Mouse (Mus musculus): ENCODE measurements at regions not wholly inside any gene's neighbourhood (a gene's known extent, or its start where the extent isn't known, plus 50 kb on each side); places are given as distances from the start of the nearest gene placed in this dataset.
"Not testable (repeated sequence)": the region's sequence is repeated elsewhere in the genome, so short reads cannot be mapped to it uniquely, and the experiment has no call there.

DNA sequence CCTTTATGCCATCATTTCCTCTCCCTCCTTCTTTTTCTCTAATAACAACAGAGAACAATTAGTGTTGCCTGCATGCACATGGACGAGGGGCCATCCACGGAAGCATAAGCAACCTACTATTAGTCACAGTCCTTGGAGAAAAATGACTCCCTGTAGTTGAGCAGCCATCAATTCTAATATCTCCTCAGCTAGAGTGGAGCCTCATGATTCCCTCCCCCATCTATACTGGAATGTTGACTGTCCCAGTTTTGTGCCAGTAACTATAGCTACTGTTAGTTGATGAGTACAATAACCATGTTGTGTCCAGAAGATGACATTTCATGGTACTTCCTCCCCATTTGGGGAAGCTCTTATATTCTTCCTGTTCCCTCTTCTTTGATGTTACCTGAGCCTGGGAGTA, 64.3 kb upstream of the Rtn4 start:
- DNase-seq = no peak
- Histone ChIP-seq H3K9ac (no peak overlapping the region), H3K4me1 (ENCODE audit: insufficient read depth) (peaks cover 4% of the 10 kb centered on the region; the same call in 1 of the 2 replicates), H3K4me3 (ENCODE audit: low read depth, low read length) (no peak overlapping the region), H3K9me3 (ENCODE audit: low read length) (no peaks in the 10 kb centered on the region), H3K27ac (ENCODE audit: low read depth, low read length) (no peak overlapping the region), H3K4me2 (ENCODE audit: low read depth) (no peak overlapping the region), H3K27me3 (ENCODE audit: insufficient read depth, low read length) (no peaks in the 10 kb centered on the region), H3K36me3 (ENCODE audit: insufficient read depth) (no peaks in the 10 kb centered on the region)
- TF ChIP-seq CTCF (IDR thresholded peaks at IDR 0.05; ENCODE audit: low read depth) = no peak
- WGBS = 69% methylated on average over 2 of the region's 2 CpGs
- no peak for ATAC-seq

DNA sequence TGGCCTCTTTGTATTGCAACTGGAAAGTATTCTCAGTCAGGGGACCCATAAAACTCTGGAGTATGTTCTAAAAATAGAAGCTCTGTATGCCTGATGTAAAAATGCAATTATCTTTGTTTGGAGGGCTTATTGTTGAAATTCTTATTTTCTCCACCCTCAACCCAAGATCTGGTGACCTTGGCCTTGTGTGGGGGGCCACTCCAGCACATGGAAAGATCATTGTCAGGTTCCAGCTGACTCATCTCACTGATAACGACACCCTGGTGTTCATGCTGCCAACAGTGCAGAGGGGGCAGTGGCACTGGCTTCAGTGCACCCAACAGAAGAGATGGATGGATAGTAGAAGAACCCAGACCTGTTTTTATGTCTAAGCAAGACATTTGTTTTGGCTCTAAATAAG, 60.3 kb upstream of the Rtn4 start:
- Histone ChIP-seq H3K36me3 (ENCODE audit: insufficient read depth) (no peaks in the 10 kb centered on the region), H3K27ac (ENCODE audit: low read depth, low read length) (no peak overlapping the region), H3K4me1 (ENCODE audit: insufficient read depth) (peaks cover 4% of the 10 kb centered on the region; the same call in 1 of the 2 replicates), H3K4me3 (ENCODE audit: low read depth, low read length) (no peak overlapping the region), H3K9me3 (ENCODE audit: low read length) (no peaks in the 10 kb centered on the region), H3K27me3 (ENCODE audit: insufficient read depth, low read length) (no peaks in the 10 kb centered on the region), H3K9ac (no peak overlapping the region), H3K4me2 (ENCODE audit: low read depth) (no peak overlapping the region)
- DNase-seq (no peak), ATAC-seq (no peak)
- TF ChIP-seq CTCF (IDR thresholded peaks at IDR 0.05; ENCODE audit: low read depth) = no peak
- 70% methylated on average over 1 of the region's 1 CpGs for WGBS

DNA sequence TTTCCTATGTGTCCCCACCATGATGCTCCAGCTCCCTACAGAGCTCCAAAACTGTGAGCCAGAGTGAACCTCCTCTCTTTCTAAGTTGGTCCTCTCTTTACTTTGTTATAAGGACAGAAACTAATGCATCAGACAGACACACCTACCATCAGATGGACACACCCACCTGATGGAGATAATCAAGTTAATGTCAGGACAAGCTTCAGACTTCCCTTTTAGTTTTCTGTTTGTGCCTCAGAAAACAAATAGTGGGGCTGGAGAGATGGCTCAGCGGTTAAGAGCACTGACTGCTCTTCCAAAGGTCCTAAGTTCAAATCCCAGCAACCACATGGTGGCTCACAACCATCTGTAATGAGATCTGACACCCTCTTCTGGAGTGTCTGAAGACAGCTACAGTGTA, 59.5 kb upstream of the Rtn4 start:
- H3K9ac ChIP-seq; H3K4me3 ChIP-seq (ENCODE audit: low read depth, low read length); ATAC-seq; DNase-seq; H3K36me3 ChIP-seq (ENCODE audit: insufficient read depth); H3K9me3 ChIP-seq (ENCODE audit: low read length); H3K27ac ChIP-seq (ENCODE audit: low read depth, low read length); H3K4me1 ChIP-seq (ENCODE audit: insufficient read depth); H3K27me3 ChIP-seq (ENCODE audit: insufficient read depth, low read length); H3K4me2 ChIP-seq (ENCODE audit: low read depth): not testable (repeated sequence)
- 90% methylated on average over 1 of the region's 1 CpGs for WGBS

DNA sequence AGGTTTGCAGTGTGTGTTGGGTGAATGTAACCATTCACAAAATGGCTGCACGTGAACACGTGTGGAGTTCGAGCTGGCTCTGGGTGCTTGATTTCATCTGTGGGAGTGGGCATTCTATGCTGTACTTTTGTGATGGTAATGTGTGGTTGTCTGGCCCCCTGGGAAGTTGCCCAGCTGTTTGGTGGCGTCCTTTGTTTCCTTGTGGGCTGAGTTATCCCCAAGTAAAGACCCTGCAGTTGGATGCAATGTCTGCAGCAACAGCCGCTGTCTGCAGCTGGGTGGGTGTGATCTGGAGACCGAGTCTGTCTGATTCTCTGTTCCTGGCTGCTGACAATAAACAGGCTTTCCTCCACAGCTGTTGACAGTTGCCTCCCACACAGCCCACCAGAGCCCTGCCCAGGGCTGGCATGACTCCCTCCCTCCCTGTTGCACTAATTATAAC, 56.0 kb upstream of the Rtn4 start:
- Histone ChIP-seq H3K36me3 (ENCODE audit: insufficient read depth) (no peaks in the 10 kb centered on the region), H3K27me3 (ENCODE audit: insufficient read depth, low read length) (no peaks in the 10 kb centered on the region), H3K27ac (ENCODE audit: low read depth, low read length) (no peak overlapping the region), H3K4me1 (ENCODE audit: insufficient read depth) (peaks cover 4% of the 10 kb centered on the region; the same call in 1 of the 2 replicates), H3K4me3 (ENCODE audit: low read depth, low read length) (no peak overlapping the region), H3K9me3 (ENCODE audit: low read length) (no peaks in the 10 kb centered on the region), H3K9ac (no peak overlapping the region), H3K4me2 (ENCODE audit: low read depth) (no peak overlapping the region)
- peak; percentile 24 for DNase-seq
- no peak for TF ChIP-seq CTCF (IDR thresholded peaks at IDR 0.05; ENCODE audit: low read depth)
- ATAC-seq = peak; percentile 93
- WGBS = 34% methylated on average over 6 of the region's 6 CpGs

DNA sequence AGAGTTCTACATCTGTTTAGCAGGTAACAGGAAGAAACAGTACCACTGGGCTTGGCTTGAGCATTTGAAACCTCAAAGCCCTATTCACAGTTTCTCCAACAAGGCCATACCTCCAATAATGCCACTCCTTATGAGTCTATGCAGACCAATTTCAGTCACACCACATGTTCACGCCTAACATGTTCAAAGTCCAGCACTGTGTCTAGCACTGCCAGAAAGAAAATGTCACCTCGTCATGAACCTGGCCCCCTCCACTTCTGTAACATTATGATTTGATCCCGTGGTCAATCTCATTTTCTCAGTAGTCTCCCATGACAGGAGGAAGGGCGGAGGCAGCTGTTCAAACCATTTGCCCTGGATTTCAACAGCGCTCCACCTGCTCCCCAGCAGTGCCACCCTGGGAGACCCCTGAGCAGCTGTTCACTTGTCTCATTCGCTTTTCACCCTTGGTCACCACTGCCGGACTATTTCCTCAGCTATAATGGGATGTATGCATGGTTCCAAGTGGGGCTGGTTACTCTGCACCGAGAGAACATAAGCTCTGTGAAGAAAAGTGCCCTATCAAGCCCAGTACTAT, 54.6 kb upstream of the Rtn4 start:
- no peaks in the 10 kb centered on the region for H3K27me3 ChIP-seq (ENCODE audit: insufficient read depth, low read length)
- no peaks in the 10 kb centered on the region for H3K9me3 ChIP-seq (ENCODE audit: low read length)
- no peak overlapping the region for H3K27ac ChIP-seq (ENCODE audit: low read depth, low read length)
- H3K9ac ChIP-seq = no peak overlapping the region
- no peaks in the 10 kb centered on the region for H3K36me3 ChIP-seq (ENCODE audit: insufficient read depth)
- DNase-seq (no peak), ATAC-seq (no peak)
- 79% methylated on average over 8 of the region's 8 CpGs for WGBS
- H3K4me1 ChIP-seq (ENCODE audit: insufficient read depth) = no peaks in the 10 kb centered on the region
- H3K4me3 ChIP-seq (ENCODE audit: low read depth, low read length) = no peak overlapping the region
- no peak for TF ChIP-seq CTCF (IDR thresholded peaks at IDR 0.05; ENCODE audit: low read depth)
- H3K4me2 ChIP-seq (ENCODE audit: low read depth) = no peak overlapping the region

DNA sequence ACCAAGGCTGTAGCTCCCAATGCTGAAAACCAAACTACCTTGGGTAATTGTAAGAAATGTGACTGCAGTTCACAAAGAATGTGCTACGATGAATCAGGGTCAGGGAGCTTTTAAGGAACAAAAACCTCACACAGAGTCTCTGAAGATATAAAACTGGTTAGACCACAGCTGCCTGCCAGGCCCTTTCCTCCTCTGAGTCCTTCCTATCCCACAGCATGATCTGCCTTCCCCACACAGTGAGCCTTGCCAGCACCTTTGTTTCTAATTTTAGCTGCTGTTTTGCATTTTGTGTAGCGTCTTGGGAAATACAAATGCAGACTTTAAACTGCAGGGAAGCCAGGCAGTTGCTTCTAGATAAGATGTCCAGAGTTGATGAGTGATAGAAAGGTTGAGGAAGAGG, 53.9 kb upstream of the Rtn4 start:
- H3K9me3 ChIP-seq (ENCODE audit: low read length) = no peaks in the 10 kb centered on the region

More for the DNA sequence above, 53.9 kb upstream of the Rtn4 start:
- H3K27ac ChIP-seq (ENCODE audit: low read depth, low read length) = no peak overlapping the region
- H3K4me1 ChIP-seq (ENCODE audit: insufficient read depth) = no peaks in the 10 kb centered on the region
- 17% methylated on average over 2 of the region's 2 CpGs for WGBS
- no peaks in the 10 kb centered on the region for H3K27me3 ChIP-seq (ENCODE audit: insufficient read depth, low read length)
- ATAC-seq (no peak), DNase-seq (no peak)
- no peaks in the 10 kb centered on the region for H3K36me3 ChIP-seq (ENCODE audit: insufficient read depth)
- H3K9ac ChIP-seq = no peak overlapping the region
- no peak overlapping the region for H3K4me3 ChIP-seq (ENCODE audit: low read depth, low read length)
- no peak overlapping the region for H3K4me2 ChIP-seq (ENCODE audit: low read depth)
- TF ChIP-seq CTCF (IDR thresholded peaks at IDR 0.05; ENCODE audit: low read depth) = no peak

Measured in forebrain, postnatal 0 days (tissue).